Mouse (Mus musculus) mature B cell (primary cell): ENCODE results near the gene Wdr89.

Experiments
- in situ Hi-C: fragments of 300-500 bp; cut with MboI; formaldehyde crosslinking; loops from 2 replicates; pipeline ENCODE4 v1.14.3; 2019

The Wdr89 gene

GRCm38 (mm10) chr12:75668916-75669257, 450 bp downstream of the Wdr89 start:
- in situ Hi-C loops = no loop called here

GRCm38 (mm10) chr12:75668221-75668620, 1.1 kb downstream of the Wdr89 start:
- in situ Hi-C loops = no loop called here

- in situ Hi-C loops = no loop called here
These were observed 2.4 kb downstream of the Wdr89 start for GRCm38 (mm10) chr12:75666939-75667338.

- in situ Hi-C loops = no loop called here
These were observed 4.9 kb downstream of the Wdr89 start for GRCm38 (mm10) chr12:75664516-75664810.

- in situ Hi-C loops = no loop called here
These were observed 5.5 kb downstream of the Wdr89 start for GRCm38 (mm10) chr12:75663646-75664515.

- in situ Hi-C loops = no loop called here
These were observed 7.0 kb downstream of the Wdr89 start for GRCm38 (mm10) chr12:75662376-75662775.

GRCm38 (mm10) chr12:75658403-75658802, 10.9 kb downstream of the Wdr89 start:
- in situ Hi-C loops = no loop called here

GRCm38 (mm10) chr12:75656580-75656979, 12.8 kb downstream of the Wdr89 start:
- in situ Hi-C loops = no loop called here

GRCm38 (mm10) chr12:75654247-75654801, 15.0 kb downstream of the Wdr89 start:
- in situ Hi-C loops = no loop called here

GRCm38 (mm10) chr12:75649706-75650093, 19.6 kb downstream of the Wdr89 start:
- in situ Hi-C loops = no loop called here

- in situ Hi-C loops = no loop called here
These were observed 20.2 kb downstream of the Wdr89 start for GRCm38 (mm10) chr12:75649058-75649705.

GRCm38 (mm10) chr12:75648281-75648680, 21.1 kb downstream of the Wdr89 start:
- in situ Hi-C loops = no loop called here

GRCm38 (mm10) chr12:75647663-75648062, 21.7 kb downstream of the Wdr89 start:
- in situ Hi-C loops = no loop called here

- in situ Hi-C loops = no loop called here
These were observed 23.6 kb downstream of the Wdr89 start for GRCm38 (mm10) chr12:75645780-75646179.

GRCm38 (mm10) chr12:75641726-75642125, 27.6 kb downstream of the Wdr89 start:
- in situ Hi-C loops = no loop called here

GRCm38 (mm10) chr12:75638345-75638744, 31.0 kb downstream of the Wdr89 start:
- in situ Hi-C loops = no loop called here

- in situ Hi-C loops = no loop called here
These were observed 32.2 kb downstream of the Wdr89 start for GRCm38 (mm10) chr12:75637103-75637502.

- in situ Hi-C loops = no loop called here
These were observed 33.4 kb downstream of the Wdr89 start for GRCm38 (mm10) chr12:75635771-75636430.

- in situ Hi-C loops = no loop called here
These were observed 39.7 kb downstream of the Wdr89 start for GRCm38 (mm10) chr12:75629618-75630017.

GRCm38 (mm10) chr12:75623292-75623691, 46.0 kb downstream of the Wdr89 start:
- in situ Hi-C loops = no loop called here

- in situ Hi-C loops = no loop called here
These were observed 46.5 kb downstream of the Wdr89 start for GRCm38 (mm10) chr12:75622835-75623234.

- in situ Hi-C loops = no loop called here
These were observed 52.5 kb downstream of the Wdr89 start for GRCm38 (mm10) chr12:75616841-75617240.
